Mouse (Mus musculus) liver, embryonic 14.5 days (tissue): ENCODE results near the gene Fuca1. TPM values are rescaled to one million over a fixed set of nuclear protein-coding genes. Genes with fewer than 3 reads are reported as not detected.
A peak's percentile ranks its signal among the peaks of the same experiment; 100 is the strongest.

ENCODE experiments used
- ATAC-seq: fragments of 200-750 bp; cut with Nextera tagmentation; 2 replicates; pipeline ENCODE4 v1.8.0; 2017; ENCODE audit warnings: moderate number of reproducible peaks, mild to moderate bottlenecking, moderate library complexity; ENCODE audit not compliant: insufficient read depth
- DNase-seq, 3 experiments: peaks; one replicate each; pipeline ENCODE4 v3.0.0-alpha.2; 2012 to 2013; ENCODE audit warnings: low read depth in 3 of 3, low spot score in 3 of 3
- H3K27ac ChIP-seq: fragments of 300-500 bp; sonication (generic); 2 replicates; pipeline ENCODE4 v1.5.1; 2014; ENCODE audit warnings: moderate library complexity, mild to moderate bottlenecking, control low read depth, inconsistent platforms
- H3K27me3 ChIP-seq: fragments of 300-500 bp; sonication (generic); 2 replicates; pipeline ENCODE4 v1.6.1; 2014; ENCODE audit warnings: mild to moderate bottlenecking, low read length, moderate library complexity; ENCODE audit not compliant: control insufficient read depth, insufficient read depth
- H3K36me3 ChIP-seq: fragments of 300-500 bp; sonication (generic); replicated peaks from 2 replicates; pipeline ENCODE4 v1.6.1; 2014; ENCODE audit warnings: low read depth; ENCODE audit not compliant: control insufficient read depth, insufficient read depth
- H3K4me1 ChIP-seq, 2 experiments: fragments of 200-500 bp in 1 of 2; fragments of 300-500 bp in 1 of 2; sonication (generic) in 1 of 2; replicated peaks; 2 replicates each; pipeline ENCODE4 v1.6.1; 2012 to 2014; ENCODE audit warnings: antibody characterized with exemption in 1 of 2, inconsistent platforms in 1 of 2, low read length in 1 of 2; ENCODE audit not compliant: control insufficient read depth in 2 of 2, insufficient read depth in 2 of 2
- H3K4me2 ChIP-seq: fragments of 300-500 bp; sonication (generic); 2 replicates; pipeline ENCODE4 v1.6.1; 2014; ENCODE audit warnings: low read depth, mild to moderate bottlenecking, control low read depth, moderate library complexity
- H3K4me3 ChIP-seq, 2 experiments: fragments of 200-500 bp in 1 of 2; fragments of 300-500 bp in 1 of 2; sonication (generic) in 1 of 2; 2 replicates each; pipeline ENCODE4 v1.5.1; 2012 to 2014; ENCODE audit warnings: low read depth in 2 of 2, low read length in 2 of 2, mild to moderate bottlenecking in 2 of 2, control low read depth in 1 of 2, inconsistent platforms in 1 of 2, moderate library complexity in 1 of 2; ENCODE audit not compliant: insufficient read depth in 1 of 2
- H3K9ac ChIP-seq: fragments of 300-500 bp; sonication (generic); replicated peaks from 2 replicates; pipeline ENCODE4 v1.6.1; 2014; ENCODE audit warnings: mild to moderate bottlenecking, control low read depth, moderate library complexity
- H3K9me3 ChIP-seq: fragments of 300-500 bp; sonication (generic); 2 replicates; pipeline ENCODE4 v1.6.1; 2016; ENCODE audit warnings: low read length, mixed read lengths; ENCODE audit not compliant: control insufficient read depth
- CTCF ChIP-seq: IDR thresholded peaks from 2 replicates; pipeline ENCODE4 v1.5.1; 2016; ENCODE audit warnings: antibody characterized with exemption, low read depth, control low read depth
- EP300 ChIP-seq: IDR thresholded peaks from 2 replicates; pipeline ENCODE4 v1.6.1; 2016; ENCODE audit warnings: antibody characterized with exemption, low read depth
- WGBS: fragments of 180-500 bp; shearing (Covaris S2); extraction: QIAGEN DNeasy Blood & Tissue Kit; methylation state at CpG from one replicate; pipeline ENCODE4 v1.1.7; 2014; ENCODE audit not compliant: insufficient replicate concordance; 5-methylcytosine and 5-hydroxymethylcytosine counted together
- polyA plus RNA-seq, 2 experiments: library from polyadenylated mRNA; depleted of rRNA in 1 of 2; stranded (reverse) in 1 of 2; unstranded in 1 of 2; fragments of >200 nt; fragmentation: Nextera tagmentation in 1 of 2; extraction: Ambion mirVana in 1 of 2; gene quantifications; 2 replicates each; pipeline versions ENCODE4 v1.2.1 to v1.2.3; 2012 to 2014

Gene Fuca1
- polyA plus RNA-seq, 2 experiments: 12.0 to 19.0 TPM

- DNase-seq (no peak), ATAC-seq (no peak)
- H3K9ac ChIP-seq: no peak overlapping the region; the same call in 1 of the 2 replicates
- H3K27ac ChIP-seq: no peak overlapping the region
- peaks cover under 1% of the 10 kb centered on the region; the same call in 1 of the 2 replicates for H3K36me3 ChIP-seq
- H3K9me3 ChIP-seq: no peaks in the 10 kb centered on the region
- no peak overlapping the region for H3K4me3 ChIP-seq
- H3K4me1 ChIP-seq: peaks cover 4 to 10% of the 10 kb centered on the region in 2 experiments
- no peaks in the 10 kb centered on the region for H3K27me3 ChIP-seq
- peak overlapping the region; percentile 99 for H3K4me2 ChIP-seq
- WGBS: 72% methylated on average over 7 of the region's 7 CpGs
- no peak for TF ChIP-seq EP300
- no peak for TF ChIP-seq CTCF
Observed at GRCm38 (mm10) chr4:135962198-135962597, 41.7 kb downstream of the Fuca1 start.

DNA sequence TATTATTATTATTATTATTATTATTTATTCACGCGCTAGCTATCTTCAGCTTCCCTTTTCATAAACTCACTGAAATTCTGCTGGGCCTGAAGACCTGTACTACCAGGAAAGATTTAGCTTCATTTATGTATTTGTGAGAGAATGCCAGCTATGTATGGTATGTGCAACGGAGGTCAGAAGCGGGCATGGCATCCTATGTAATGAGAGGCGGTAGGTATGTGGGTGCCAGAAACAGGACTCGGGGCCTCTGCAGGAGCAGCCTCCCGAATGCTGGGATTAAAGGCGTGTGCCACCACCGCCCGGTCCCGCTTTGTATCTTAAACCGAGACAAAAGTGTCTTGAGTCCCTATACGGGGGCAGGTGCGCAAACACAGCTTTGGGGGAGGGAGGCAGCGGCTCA, 42.4 kb downstream of the Fuca1 start:
- H3K4me3 ChIP-seq: peak overlapping the region; percentile 80 to 90
- TF ChIP-seq EP300 (no peak), CTCF (no peak)
- H3K4me1 ChIP-seq: peaks cover 4 to 10% of the 10 kb centered on the region in 2 experiments
- H3K27me3 ChIP-seq: no peaks in the 10 kb centered on the region
- peak overlapping the region; percentile 86 for H3K9ac ChIP-seq
- H3K36me3 ChIP-seq: peaks cover 5% of the 10 kb centered on the region; the same call in 1 of the 2 replicates
- peak overlapping the region; percentile 99 for H3K4me2 ChIP-seq
- H3K27ac ChIP-seq: peak overlapping the region; percentile 78
- H3K9me3 ChIP-seq: no peaks in the 10 kb centered on the region
- ATAC-seq (peak; percentile 16; the same call in 1 of the 2 replicates), DNase-seq (no peak)
- 7% methylated on average over 15 of the region's 15 CpGs for WGBS

DNA sequence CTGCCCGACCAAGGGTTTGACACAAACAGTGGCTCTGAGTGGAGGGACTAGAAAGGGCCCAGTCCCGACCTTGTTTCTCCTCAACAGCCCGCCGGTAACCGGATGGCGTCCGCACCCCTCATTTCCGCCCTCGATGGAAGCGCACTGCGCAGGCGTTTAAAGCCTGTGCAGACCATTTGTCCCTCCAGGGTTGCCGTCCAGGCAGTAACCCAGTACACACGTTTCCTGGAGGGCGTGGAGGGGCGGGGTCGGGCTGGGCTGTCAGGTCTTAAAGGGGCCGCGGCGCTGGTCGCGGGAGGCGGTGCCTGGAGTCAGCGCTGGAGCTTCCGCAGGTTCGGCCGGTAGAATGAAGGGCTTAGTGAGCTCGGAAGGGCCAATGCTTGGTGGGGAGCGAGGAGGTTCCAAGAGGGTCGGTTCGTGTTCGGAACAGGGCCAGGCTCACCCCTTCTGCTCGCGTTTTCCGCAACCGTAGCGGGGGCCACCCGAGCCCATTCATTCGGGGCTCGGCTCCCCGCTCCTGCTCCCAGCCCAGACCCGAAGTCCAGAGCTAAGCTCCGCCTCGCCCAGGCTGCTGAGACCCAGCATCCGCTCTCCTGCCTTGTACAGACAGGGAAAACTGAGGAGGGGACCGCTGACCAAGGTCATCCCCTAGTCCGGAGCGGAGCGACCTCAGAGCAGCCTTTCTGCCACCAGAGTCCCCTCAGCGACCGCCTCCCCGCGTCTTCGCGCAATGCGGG, 43.1 kb downstream of the Fuca1 start, which contains the start of gene Gale:
Gale (plus strand) TSS at position 271 of the 737 bp plus-strand sequence.
- TF ChIP-seq EP300 (no peak; the same call in 1 of the 2 replicates), CTCF (no peak)
- H3K4me2 ChIP-seq: peak within 1 kb of the TSS; percentile 99
- no peaks in the 10 kb centered on the region for H3K9me3 ChIP-seq
- peaks cover 5% of the 10 kb centered on the region; the same call in 1 of the 2 replicates for H3K36me3 ChIP-seq
- DNase-seq (peak; percentile 96 to 97 (median 97)), ATAC-seq (peak; percentile 93)
- H3K27ac ChIP-seq: peak within 1 kb of the TSS; percentile 78
- H3K27me3 ChIP-seq: no peaks in the 10 kb centered on the region
- WGBS: under 1% methylated on average over 49 of the region's 56 CpGs
- peaks cover 4 to 10% of the 10 kb centered on the region in 2 experiments for H3K4me1 ChIP-seq
- H3K9ac ChIP-seq: peak within 1 kb of the TSS; percentile 88
- peak within 1 kb of the TSS; percentile 80 to 90 for H3K4me3 ChIP-seq

GRCm38 (mm10) chr4:135964426-135964825, 43.9 kb downstream of the Fuca1 start:
- Histone ChIP-seq H3K27me3 (no peaks in the 10 kb centered on the region), H3K9me3 (no peaks in the 10 kb centered on the region), H3K4me1 (peaks cover 4 to 10% of the 10 kb centered on the region in 2 experiments), H3K4me2 (peak overlapping the region; percentile 99), H3K9ac (peak overlapping the region; percentile 88), H3K27ac (peak overlapping the region; percentile 46), H3K4me3 (peak overlapping the region; percentile 72 to 90), H3K36me3 (peaks cover 10% of the 10 kb centered on the region; the same call in 1 of the 2 replicates)
- ATAC-seq (peak; percentile 25), DNase-seq (no peak)
- peak; percentile 26; the same call in 1 of the 2 replicates for TF ChIP-seq CTCF
- TF ChIP-seq EP300: no peak
- WGBS: 6% methylated on average over 12 of the region's 12 CpGs

- Histone ChIP-seq H3K36me3 (peaks cover 14% of the 10 kb centered on the region; the same call in 1 of the 2 replicates), H3K9ac (no peak overlapping the region), H3K9me3 (no peaks in the 10 kb centered on the region), H3K27me3 (no peaks in the 10 kb centered on the region), H3K4me1 (peaks cover 4 to 10% of the 10 kb centered on the region in 2 experiments), H3K4me2 (no peak overlapping the region), H3K4me3 (no peak overlapping the region), H3K27ac (no peak overlapping the region)
- DNase-seq (no peak), ATAC-seq (no peak)
- WGBS: 73% methylated on average over 9 of the region's 9 CpGs
- TF ChIP-seq CTCF: 0 out of 2 replicates have a peak, but pooled peaks have one; percentile 10
- TF ChIP-seq EP300: no peak
Observed at GRCm38 (mm10) chr4:135965113-135965512, 44.6 kb downstream of the Fuca1 start.
